Mouse (Mus musculus): Measurements from ENCODE around the gene Abcg8.

Abcg8 gene

GRCm38 (mm10) chr17:84708818-84709217, 32.7 kb downstream of the Abcg8 start:
- no peak for DNase-seq (ENCODE audit: low read depth in 1 of 2, low spot score in 2 of 2)

DNA sequence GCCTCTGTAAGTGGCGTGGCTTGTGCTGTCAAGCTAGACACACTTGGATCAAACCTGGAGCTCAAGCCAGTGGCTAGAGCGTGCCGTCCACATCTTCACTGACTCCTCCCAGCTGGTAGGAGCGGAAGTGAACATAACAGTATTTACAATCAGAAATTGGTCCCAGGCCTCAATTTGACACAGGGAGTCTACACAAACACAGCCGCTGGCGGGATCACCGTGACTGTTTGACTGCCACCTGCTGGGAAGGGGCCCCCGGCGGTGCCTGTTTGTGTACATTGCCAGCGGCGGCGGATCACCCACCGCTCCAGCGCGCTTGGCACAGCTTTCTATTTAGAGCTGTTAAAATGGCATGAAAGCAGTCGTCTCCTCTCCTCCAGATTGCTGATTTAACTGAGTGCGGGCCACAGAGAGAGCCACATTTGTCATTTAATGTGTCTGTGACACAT, 33.3 kb downstream of the Abcg8 start:
- no peak for DNase-seq (ENCODE audit: low read depth in 1 of 2, low spot score in 2 of 2)

DNA sequence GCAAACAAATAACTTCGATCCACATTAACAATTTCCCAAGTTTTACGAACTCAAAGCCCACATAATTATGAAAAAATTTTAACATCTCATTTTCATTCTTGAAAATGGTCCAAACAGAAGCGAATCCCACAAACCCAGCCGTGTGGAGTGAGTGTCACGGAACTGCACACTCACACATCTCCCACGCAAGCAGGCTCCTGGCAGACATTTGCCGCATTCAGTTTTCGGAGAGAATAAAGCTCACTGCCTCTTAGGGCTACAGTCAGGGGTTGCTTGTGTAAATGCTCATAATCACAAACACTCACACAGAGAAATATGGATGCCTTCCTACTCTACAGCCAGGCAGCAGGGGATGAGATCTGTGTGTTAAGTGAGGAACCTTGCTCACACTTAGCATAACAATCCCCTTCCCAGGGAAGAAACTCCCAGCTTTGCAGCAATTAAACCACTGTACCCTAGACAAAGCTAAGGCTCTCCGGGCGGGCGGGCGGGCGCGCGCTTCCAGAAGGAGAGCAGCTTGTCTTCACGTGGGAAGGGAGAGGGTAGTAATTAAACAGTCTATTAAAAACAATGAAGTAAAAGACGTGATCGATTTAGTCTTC, 37.6 kb downstream of the Abcg8 start:
- DNase-seq (ENCODE audit: low read depth in 1 of 2, low spot score in 2 of 2) = no peak

DNA sequence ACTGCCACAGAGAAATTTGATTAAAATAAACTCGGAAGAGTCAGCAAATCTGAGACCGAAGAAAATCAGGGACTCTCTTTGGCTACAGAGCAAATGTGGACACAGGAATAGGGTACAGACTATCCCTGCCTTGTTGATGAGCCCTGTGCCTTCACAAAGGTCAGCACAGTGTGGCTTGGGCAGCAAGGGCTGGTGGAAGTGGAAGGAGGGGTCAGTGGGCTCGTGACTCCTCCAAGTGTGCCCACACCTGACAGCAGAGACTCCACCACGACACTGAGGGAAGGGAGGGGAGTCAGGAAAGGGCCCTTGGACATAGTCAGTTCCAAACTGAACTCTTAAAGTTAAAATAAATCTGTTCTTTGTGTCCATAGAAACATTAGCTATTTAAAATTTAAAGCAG, 38.8 kb downstream of the Abcg8 start:
- DNase-seq (ENCODE audit: low read depth in 1 of 2, low spot score in 2 of 2) = no peak

- no peak for DNase-seq (ENCODE audit: low read depth in 1 of 2, low spot score in 2 of 2)
These were observed 40.3 kb downstream of the Abcg8 start for GRCm38 (mm10) chr17:84716252-84716872.

- no peak for DNase-seq (ENCODE audit: low read depth in 1 of 2, low spot score in 2 of 2)
These were observed 41.3 kb downstream of the Abcg8 start for GRCm38 (mm10) chr17:84717416-84717815.

GRCm38 (mm10) chr17:84719105-84719504, 43.0 kb downstream of the Abcg8 start:
- DNase-seq (ENCODE audit: low read depth in 1 of 2, low spot score in 2 of 2) = no peak

DNA sequence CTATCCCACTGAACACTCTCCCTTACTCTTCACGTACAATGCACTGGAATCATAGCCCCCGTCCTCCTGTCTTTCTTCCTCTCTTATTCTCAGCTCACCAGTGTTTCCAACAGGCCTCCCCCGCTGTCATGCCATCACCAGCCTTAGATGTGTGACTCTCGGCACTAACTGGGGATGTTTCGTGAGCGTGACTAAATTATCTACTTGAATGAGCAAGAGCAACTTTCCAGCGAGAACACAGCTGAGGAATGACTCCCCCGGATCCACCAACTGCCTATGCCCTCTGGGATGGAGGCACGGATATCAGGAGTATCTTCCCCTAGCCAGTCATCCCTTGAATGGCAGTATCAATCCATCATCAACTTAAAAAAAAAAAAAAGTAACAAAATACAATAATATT, 47.9 kb downstream of the Abcg8 start:
- no peak for DNase-seq (ENCODE audit: low read depth in 1 of 2, low spot score in 2 of 2)

DNA sequence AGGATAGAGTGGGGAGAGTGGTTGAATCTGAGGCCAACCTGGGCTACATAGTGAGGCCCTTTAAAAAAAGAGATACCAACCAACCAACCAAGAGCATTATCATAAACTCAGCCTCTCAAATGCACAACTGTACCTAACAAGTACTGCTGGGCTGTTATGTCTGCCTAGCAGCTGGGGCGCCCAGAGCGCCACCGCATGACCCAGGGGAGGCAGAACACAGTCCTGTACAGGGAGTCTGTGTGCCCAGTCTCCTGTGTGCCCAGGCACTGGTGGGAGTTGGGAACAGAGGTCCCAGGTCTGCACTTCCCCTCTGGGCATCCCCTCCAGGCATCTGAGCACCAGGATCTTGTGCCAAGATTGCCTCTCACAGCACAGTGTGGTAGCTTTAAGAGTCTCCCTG, 49.1 kb downstream of the Abcg8 start:
- DNase-seq (ENCODE audit: low read depth in 1 of 2, low spot score in 2 of 2) = no peak

- DNase-seq (ENCODE audit: low read depth in 1 of 2, low spot score in 2 of 2) = no peak
These were observed 52.3 kb downstream of the Abcg8 start for GRCm38 (mm10) chr17:84728201-84728911.

DNA sequence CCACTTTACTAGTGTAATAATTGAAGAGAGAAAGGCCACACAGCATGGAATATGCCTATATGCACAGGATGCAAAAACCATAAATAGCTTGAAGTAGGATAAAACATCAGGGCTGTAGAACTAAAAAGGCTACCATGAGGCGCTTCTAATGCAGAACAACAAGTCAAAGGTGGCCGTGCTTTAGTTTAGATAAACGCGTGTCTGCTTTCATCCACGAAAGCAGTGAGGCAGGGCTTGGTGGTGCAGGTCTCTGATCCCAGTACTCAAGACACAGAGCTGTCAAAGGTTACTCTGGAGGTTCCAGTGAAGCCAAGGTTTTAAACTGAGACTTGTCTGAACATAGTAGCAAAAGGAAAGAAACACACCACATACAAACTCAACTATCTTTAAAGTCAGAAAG, 53.0 kb downstream of the Abcg8 start:
- DNase-seq (ENCODE audit: low read depth in 1 of 2, low spot score in 2 of 2) = no peak

- no peak for DNase-seq (ENCODE audit: low read depth in 1 of 2, low spot score in 2 of 2)
These were observed 55.3 kb downstream of the Abcg8 start for GRCm38 (mm10) chr17:84731361-84731760.

DNA sequence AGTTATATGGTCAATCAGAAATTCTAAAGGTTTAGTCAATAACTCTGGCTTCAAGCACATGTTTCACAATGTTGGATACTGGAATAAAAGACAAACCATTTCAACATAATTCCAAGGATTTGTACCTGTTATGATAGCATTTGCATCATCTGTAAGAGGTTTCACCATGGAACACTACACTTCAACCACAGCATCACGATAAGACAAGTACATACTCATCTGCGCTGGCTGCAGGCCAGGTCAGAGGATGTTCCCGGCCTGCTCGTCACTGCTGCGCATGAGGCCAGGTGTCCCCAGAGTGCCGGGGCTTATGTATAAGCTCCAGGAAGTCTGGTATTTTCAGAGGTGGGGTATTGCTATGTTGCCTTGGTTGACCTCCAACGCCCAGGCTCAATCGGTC, 56.5 kb downstream of the Abcg8 start:
- DNase-seq (ENCODE audit: low read depth in 1 of 2, low spot score in 2 of 2) = no peak

DNA sequence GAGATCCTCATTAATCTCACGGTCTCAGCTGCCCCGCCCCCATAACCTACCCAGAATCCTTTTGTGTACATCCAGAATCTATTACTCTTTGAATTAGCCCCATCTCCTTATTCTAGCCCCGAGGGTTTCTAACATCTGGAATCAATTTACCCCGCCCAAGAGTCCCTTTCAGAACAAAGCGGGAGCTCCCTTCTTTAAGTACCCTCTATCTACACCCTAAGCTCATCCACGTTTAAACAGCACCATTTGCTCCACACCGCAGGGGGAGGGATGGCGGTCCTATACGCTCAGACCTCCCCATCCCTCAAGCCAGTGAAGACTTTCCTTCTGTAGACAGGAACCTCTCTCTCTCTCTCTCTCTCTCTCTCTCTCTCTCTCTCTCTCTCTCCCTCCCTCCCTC, 60.6 kb downstream of the Abcg8 start:
- DNase-seq (ENCODE audit: low read depth in 1 of 2, low spot score in 2 of 2) = no peak

GRCm38 (mm10) chr17:84738073-84738797, 62.1 kb downstream of the Abcg8 start:
- DNase-seq (ENCODE audit: low read depth in 1 of 2, low spot score in 2 of 2) = no peak

- no peak for DNase-seq (ENCODE audit: low read depth in 1 of 2, low spot score in 2 of 2)
These were observed 68.2 kb downstream of the Abcg8 start for GRCm38 (mm10) chr17:84744256-84744655.

- DNase-seq (ENCODE audit: low read depth in 1 of 2, low spot score in 2 of 2) = no peak
These were observed 68.9 kb downstream of the Abcg8 start for GRCm38 (mm10) chr17:84745001-84745400.

DNA sequence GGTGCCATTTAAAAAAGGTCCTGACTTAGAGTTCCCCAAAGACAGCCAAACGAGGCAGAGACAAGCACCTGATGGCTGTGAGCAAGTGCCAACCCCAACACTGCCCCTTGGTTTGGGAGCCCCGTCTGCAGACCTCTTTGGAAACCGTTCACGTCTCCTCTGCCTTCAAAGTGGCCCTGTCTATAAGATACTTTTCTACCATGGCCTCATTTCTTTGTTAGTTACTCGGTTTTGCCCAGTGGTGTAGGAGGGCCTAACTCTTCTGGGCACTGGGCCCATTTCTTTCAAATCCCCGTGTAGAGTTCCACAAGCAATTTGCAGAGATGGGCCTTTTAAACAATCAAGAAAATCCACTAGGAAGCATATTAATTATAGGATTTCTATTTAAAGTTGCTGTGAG, 71.1 kb downstream of the Abcg8 start:
- DNase-seq (ENCODE audit: low read depth in 1 of 2, low spot score in 2 of 2) = no peak

- no peak for DNase-seq (ENCODE audit: low read depth in 1 of 2, low spot score in 2 of 2)
These were observed 72.1 kb downstream of the Abcg8 start for GRCm38 (mm10) chr17:84748152-84748682.

GRCm38 (mm10) chr17:84749297-84749696, 73.2 kb downstream of the Abcg8 start:
- DNase-seq (ENCODE audit: low read depth in 1 of 2, low spot score in 2 of 2) = no peak
